Mouse (Mus musculus): ENCODE measurements around the gene Asprv1. TPM values are rescaled to one million over a fixed set of nuclear protein-coding genes. Genes with fewer than 3 reads are reported as not detected.

Asprv1 gene
- total RNA-seq, 2 experiments from 2014 or later = not detected

- no peak for DNase-seq (ENCODE audit: low spot score)
Measured at GRCm38 (mm10) chr6:86615301-86615700, 12.7 kb upstream of the Asprv1 start.

- no peak for DNase-seq (ENCODE audit: low spot score)
Measured at GRCm38 (mm10) chr6:86623201-86623600, 4.8 kb upstream of the Asprv1 start.

GRCm38 (mm10) chr6:86624074-86625030 is 3.6 kb upstream of the Asprv1 start:
- DNase-seq (ENCODE audit: low spot score) = no peak

DNA sequence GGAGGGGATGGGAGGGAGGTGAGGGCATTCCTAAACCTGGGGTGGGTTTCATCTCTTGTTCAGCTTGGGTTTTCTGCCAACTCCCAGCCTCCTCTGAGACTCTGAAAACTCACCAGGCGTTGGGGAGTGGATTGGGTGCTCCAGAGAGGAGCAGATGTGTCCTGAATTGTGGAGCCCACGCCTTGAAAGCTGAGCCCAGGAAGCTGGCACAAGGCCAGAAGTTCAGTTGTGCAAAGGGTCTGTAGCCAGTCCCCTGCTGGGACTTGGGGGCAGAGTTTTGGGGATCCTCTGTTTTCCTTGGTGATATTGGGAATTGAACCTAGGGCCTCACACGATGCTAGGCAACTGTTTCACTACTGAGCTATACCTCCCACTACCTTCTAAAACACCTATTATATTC is 2.2 kb downstream of the Asprv1 start:
- no peak for DNase-seq (ENCODE audit: low spot score)

DNA sequence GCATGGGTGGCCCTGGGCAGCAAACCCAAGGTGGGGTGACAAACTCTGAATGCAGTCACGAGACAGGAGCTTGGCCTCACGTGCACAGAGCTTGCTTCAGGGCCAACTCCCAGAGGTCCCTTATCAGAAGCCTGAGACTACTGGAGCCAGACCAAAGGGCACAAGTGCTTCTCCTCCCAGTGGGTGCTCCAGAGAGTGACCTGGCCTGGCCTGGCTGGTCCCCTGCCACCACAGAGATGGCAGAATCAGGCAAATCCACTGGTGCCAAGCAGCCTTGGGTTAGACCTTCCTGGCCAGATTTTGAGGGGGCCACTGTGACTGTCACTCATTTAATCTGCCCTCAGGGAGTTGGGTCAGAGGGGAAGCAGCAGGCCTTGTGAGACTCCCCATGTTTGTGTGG is 8.5 kb downstream of the Asprv1 start:
- DNase-seq (ENCODE audit: low spot score) = no peak

DNA sequence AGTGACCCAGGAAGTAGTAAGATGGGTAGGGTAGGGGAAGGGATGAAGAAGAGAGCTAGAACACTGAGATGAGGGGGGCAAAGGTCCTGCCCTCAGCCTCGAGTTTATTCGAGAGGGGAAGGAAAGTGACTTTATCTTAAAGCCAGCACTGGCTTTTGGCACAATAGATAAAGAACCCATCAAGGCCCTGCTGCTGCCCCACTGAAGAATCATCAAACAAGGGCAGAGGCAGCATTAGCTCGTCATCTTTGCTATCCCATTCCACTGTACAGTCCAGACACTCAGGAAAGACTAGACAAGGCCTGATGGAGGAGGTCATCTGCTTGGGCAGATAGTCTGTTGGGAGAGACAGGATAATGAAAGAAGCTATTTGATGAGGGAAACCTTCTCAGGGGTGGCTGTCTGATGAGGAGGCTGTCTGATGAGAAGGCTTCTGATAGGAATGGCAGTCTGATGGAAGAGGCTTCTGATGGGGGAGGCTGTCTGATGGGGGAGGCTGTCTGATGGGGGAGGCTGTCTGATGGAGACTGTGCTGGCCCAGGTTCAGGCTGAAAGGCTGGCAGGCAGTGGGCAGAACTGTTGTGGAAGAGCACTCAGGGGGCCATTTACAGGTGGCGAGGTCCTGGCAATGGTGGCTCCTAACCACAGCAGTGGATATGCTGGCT is 9.3 kb downstream of the Asprv1 start:
- no peak for DNase-seq (ENCODE audit: low spot score)

DNA sequence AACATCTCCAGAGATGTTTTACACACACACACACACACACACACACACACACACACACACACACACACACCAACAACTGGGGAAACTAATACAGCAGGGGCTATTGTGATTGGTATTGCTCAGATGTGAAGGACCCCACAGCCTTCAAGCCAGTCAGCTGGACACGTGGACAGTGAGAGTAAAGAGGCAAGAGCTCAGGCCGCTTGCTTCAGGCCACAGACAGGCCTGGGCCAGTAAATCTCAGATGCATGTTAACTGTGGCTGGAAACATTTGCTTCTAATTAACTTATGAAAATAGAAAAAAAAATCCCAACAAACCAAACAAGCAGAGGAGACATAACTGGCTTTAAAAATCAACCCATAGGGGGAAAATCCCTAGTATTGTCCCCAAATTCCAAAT is 9.9 kb downstream of the Asprv1 start:
- no peak for DNase-seq (ENCODE audit: low spot score)

DNA sequence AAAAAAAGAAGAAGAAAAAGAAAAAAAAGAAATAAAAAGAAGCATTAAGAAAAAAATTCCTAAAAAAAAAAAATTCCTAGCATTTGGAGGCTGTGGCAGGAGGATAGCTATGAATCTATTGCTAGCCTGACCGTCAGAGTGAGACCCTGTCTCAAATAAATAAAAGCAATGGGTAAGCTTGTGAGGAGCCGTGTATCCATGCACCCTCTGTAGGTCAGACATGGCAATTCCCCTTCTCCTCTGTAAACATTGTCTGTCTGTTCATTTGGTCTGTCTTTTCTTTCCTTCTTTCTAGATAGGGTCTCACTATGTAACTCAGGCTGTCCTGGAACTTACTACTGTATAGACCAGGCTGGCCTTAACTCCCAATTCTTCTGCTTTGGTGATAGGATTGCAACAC is 10.5 kb downstream of the Asprv1 start:
- no peak for DNase-seq (ENCODE audit: low spot score)

GRCm38 (mm10) chr6:86639180-86640160 is 11.5 kb downstream of the Asprv1 start:
- no peak for DNase-seq (ENCODE audit: low spot score)

DNA sequence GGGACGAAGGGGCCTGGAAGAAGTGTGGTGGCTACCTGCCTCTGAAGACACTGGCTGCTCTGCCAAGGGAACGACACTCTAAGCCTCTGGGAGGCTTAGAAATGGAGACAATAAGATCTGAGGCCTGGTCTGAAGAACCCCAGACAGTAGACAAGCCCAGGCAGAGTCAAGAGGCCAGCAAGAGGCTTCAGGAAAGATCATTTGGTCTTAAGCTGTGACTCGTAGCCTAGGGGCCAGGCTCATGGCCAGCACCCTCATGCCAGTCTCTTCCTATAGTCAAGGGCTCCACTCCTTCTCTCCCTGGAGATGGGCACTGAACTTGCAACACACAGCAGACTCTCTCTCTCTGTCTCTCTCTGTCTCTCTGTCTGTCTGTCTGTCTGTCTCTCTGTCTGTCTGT is 12.2 kb downstream of the Asprv1 start:
- no peak for DNase-seq (ENCODE audit: low spot score)

GRCm38 (mm10) chr6:86640776-86641175 is 12.8 kb downstream of the Asprv1 start:
- DNase-seq (ENCODE audit: low spot score) = no peak

- no peak for DNase-seq (ENCODE audit: low spot score)
Measured at GRCm38 (mm10) chr6:86641716-86642115, 13.8 kb downstream of the Asprv1 start.

- no peak for DNase-seq (ENCODE audit: low spot score)
Measured at GRCm38 (mm10) chr6:86644775-86645400, 16.9 kb downstream of the Asprv1 start.

GRCm38 (mm10) chr6:86645551-86645950 is 17.6 kb downstream of the Asprv1 start:
- no peak for DNase-seq (ENCODE audit: low spot score)

- DNase-seq (ENCODE audit: low spot score) = no peak
Measured at GRCm38 (mm10) chr6:86646143-86646542, 18.2 kb downstream of the Asprv1 start.

DNA sequence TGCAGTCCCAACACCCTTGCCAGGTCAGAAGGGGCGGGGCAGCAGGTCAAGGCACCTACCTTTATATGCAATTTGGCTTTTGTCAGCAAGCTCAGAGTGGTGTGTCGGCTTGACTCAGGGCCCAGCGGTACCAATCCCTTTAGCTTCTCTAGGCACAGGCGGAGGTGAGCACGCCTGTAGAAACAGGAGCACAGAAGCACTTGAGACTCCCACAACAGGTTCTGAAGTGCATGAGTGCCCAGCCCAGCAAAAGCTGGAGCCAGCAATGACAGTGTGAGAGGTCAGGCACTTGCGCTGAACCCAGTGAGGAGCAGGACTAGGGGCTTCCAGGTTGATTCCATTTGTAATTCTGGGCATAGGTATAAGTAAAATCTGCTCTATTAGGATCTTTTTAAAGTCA is 25.1 kb downstream of the Asprv1 start:
- DNase-seq (ENCODE audit: low spot score) = no peak

DNA sequence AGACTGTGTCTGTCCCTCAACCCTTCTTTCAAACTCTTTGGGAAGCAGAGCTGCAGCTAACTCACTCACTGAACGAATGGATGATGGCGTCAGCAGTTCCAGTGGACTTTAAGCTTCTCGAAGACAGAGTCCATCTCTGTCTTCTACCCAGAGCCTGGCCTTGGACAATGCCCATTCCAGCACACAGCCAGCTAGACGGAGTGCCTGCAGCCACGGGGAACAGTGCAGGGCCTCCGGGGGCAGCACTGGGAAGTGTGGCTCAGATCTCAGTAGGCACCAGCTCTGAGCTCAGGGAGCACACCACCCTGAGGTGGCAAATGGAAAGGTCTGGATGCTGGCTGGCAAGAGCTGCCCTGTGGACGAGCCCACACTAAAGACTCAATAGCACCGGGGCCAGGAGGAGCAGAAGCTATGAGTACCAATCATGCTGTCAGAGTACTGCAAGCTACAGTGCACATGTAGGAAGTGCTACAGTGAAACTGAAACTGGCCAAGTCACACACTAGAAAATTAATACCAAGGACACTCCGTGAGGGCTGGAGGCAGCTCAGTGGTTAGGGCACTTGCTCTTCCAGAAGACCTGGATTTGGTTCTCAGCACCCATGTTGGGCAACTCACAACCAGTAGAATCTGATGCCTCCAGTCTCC is 26.4 kb downstream of the Asprv1 start:
- DNase-seq (ENCODE audit: low spot score) = no peak

- no peak for DNase-seq (ENCODE audit: low spot score)
Measured at GRCm38 (mm10) chr6:86658501-86658900, 30.5 kb downstream of the Asprv1 start.

- DNase-seq (ENCODE audit: low spot score) = no peak
Measured at GRCm38 (mm10) chr6:86660161-86660877, 32.4 kb downstream of the Asprv1 start.

- no peak for DNase-seq (ENCODE audit: low spot score)
Measured at GRCm38 (mm10) chr6:86665076-86665475, 37.1 kb downstream of the Asprv1 start.

All from gastrocnemius, adult 18-20 months (tissue).